Comparison of ENCODE assay signal across 23 mouse cellular contexts in genomic region chr8:45950622-45951021, GRCm38 (mm10). TPM values are rescaled to one million over a fixed set of nuclear protein-coding genes. Genes with fewer than 3 reads are reported as not detected.
DNase-seq lines count a peak whose midpoint lies in the region; ATAC-seq lines count a peak whose summit lies in the region.
"Had no signal": no experiment of that assay in that cellular context is flagged by ENCODE, and none has a peak within 500 bp of the region (broad histone marks: within the 10 kb centered on the region; RNA-seq: fewer than 3 reads in every experiment).

No protein-coding gene starts in this region.

- no peak for ATAC-seq in liver, embryonic 11.5 days (replicated peaks; ENCODE audit: low FRiP score)
- ATAC-seq: forebrain, embryonic 13.5 days; forebrain, embryonic 15.5 days; forebrain, postnatal 0 days; Patski had no signal

- no peak overlapping the region for H3K27ac ChIP-seq in liver, embryonic 11.5 days (ENCODE audit: low read depth, low read length)
- H3K27ac ChIP-seq: embryonic facial prominence, embryonic 13.5 days; embryonic facial prominence, embryonic 15.5 days; forebrain, embryonic 13.5 days; forebrain, embryonic 15.5 days had no signal

- no peaks in the 10 kb centered on the region for H3K36me3 ChIP-seq in liver, embryonic 11.5 days (ENCODE audit: control insufficient read depth, insufficient read depth, low read length)
- H3K36me3 ChIP-seq: embryonic facial prominence, embryonic 13.5 days; embryonic facial prominence, embryonic 15.5 days; forebrain, embryonic 15.5 days; G1E had no signal

- no peaks in the 10 kb centered on the region for H3K27me3 ChIP-seq in liver, embryonic 11.5 days (replicated peaks; ENCODE audit: control insufficient read depth, insufficient read depth, low read length)
- H3K27me3 ChIP-seq: embryonic facial prominence, embryonic 13.5 days; embryonic facial prominence, embryonic 15.5 days; forebrain, embryonic 13.5 days; forebrain, embryonic 15.5 days; Patski had no signal

- H3K4me1 ChIP-seq in liver, embryonic 11.5 days (replicated peaks; ENCODE audit: control insufficient read depth, insufficient read depth, low read length) = no peaks in the 10 kb centered on the region
- H3K4me1 ChIP-seq: embryonic facial prominence, embryonic 13.5 days; embryonic facial prominence, embryonic 15.5 days; forebrain, embryonic 15.5 days had no signal

- no peaks in the 10 kb centered on the region for H3K9me3 ChIP-seq in liver, embryonic 11.5 days (ENCODE audit: control insufficient read depth, low read length)
- H3K9me3 ChIP-seq: embryonic facial prominence, embryonic 13.5 days; embryonic facial prominence, embryonic 15.5 days; forebrain, embryonic 13.5 days; forebrain, embryonic 15.5 days; G1E had no signal

- WGBS in liver, embryonic 11.5 days = 46% methylated on average over 2 of the region's 2 CpGs

- H3K4me3 ChIP-seq in liver, embryonic 11.5 days (ENCODE audit: low read depth, low read length) = no peak overlapping the region
- H3K4me3 ChIP-seq: embryonic facial prominence, embryonic 13.5 days; embryonic facial prominence, embryonic 15.5 days; forebrain, embryonic 13.5 days; forebrain, embryonic 15.5 days had no signal

- H3K9ac ChIP-seq in liver, embryonic 11.5 days (ENCODE audit: low read depth, low read length) = no peak overlapping the region
- H3K9ac ChIP-seq: embryonic facial prominence, embryonic 13.5 days; embryonic facial prominence, embryonic 15.5 days; forebrain, embryonic 13.5 days; forebrain, embryonic 15.5 days; forebrain, postnatal 0 days had no signal

- DNase-seq in ES-CJ7 (ENCODE audit: low read depth, low spot score) (peak; percentile 53), R1 (ENCODE audit: low read depth, low spot score) (peak; percentile 39), ZHBTc4 (ENCODE audit: low read depth, low spot score) (peak; percentile 60)
- DNase-seq in retina, postnatal 1 day = no peak
- no peak for DNase-seq in liver, embryonic 11.5 days (ENCODE audit: low spot score)
- DNase-seq: adrenal gland, adult 2 months; adrenal gland, postnatal 10 days; adrenal gland, postnatal 25 days; cerebellum, adult 11 months; cerebellum, adult 18-20 months; cerebellum, adult 8-10 months; cerebellum, adult 9-11 months; cerebellum, postnatal 14 days; cerebellum, postnatal 36 days; embryo, embryonic 11 days; forebrain, postnatal 0 days had no signal

- no peak overlapping the region for H3K4me2 ChIP-seq in liver, embryonic 11.5 days
- H3K4me2 ChIP-seq: embryonic facial prominence, embryonic 13.5 days; embryonic facial prominence, embryonic 15.5 days; forebrain, embryonic 13.5 days; forebrain, embryonic 15.5 days had no signal

RNA-seq across cellular contexts. Expression of gene Ccdc110, which starts 16.2 kb away (rescaled TPM):
- polyA plus RNA-seq in liver, embryonic 11.5 days (2014; fragmentation: Nextera tagmentation; extraction: Ambion mirVana) = not detected in 2 replicates
- polyA plus RNA-seq: adrenal gland, adult 2 months; C2C12; embryonic facial prominence, embryonic 13.5 days; embryonic facial prominence, embryonic 15.5 days; G1E; Patski had no signal

RNA-seq across cellular contexts. Expression of gene 1700029J07Rik, which starts 24.4 kb away (rescaled TPM):
- polyA plus RNA-seq in liver, embryonic 11.5 days (2014; fragmentation: Nextera tagmentation; extraction: Ambion mirVana) = 2.0 and 2.2 TPM in 2 replicates

RNA-seq across cellular contexts. Expression of gene Ufsp2, which starts 24.7 kb away (rescaled TPM):
- polyA plus RNA-seq in liver, embryonic 11.5 days (2014; fragmentation: Nextera tagmentation; extraction: Ambion mirVana) = 67.1 and 71.1 TPM in 2 replicates

RNA-seq across cellular contexts. Expression of gene Lrp2bp, which starts 48.5 kb away (rescaled TPM):
- polyA plus RNA-seq in liver, embryonic 11.5 days (2014; fragmentation: Nextera tagmentation; extraction: Ambion mirVana) = 0.29 and 0.40 TPM in 2 replicates
- polyA plus RNA-seq: adrenal gland, adult 2 months; G1E had no signal

RNA-seq across cellular contexts. Expression of gene Ankrd37, which starts 54.9 kb away (rescaled TPM):
- 17.6 and 19.9 TPM in 2 replicates for polyA plus RNA-seq in liver, embryonic 11.5 days (2014; fragmentation: Nextera tagmentation; extraction: Ambion mirVana)

Comparison
In these comparisons a context has a peak if more than half of its experiments do, and no peak if none do; other contexts are left out.
1. DNase-seq: peak in ES-CJ7 (single experiment), R1 (single experiment) and ZHBTc4 (single experiment); none in retina, postnatal 1 day (single experiment) and liver, embryonic 11.5 days (single experiment).